Mouse (Mus musculus): Measurements from ENCODE around the gene Myo19.

- TF ChIP-seq CTCF (IDR thresholded peaks at IDR 0.05; ENCODE audit: borderline replicate concordance, insufficient read depth, low read depth, low read length) (no peak), POLR2A (IDR thresholded peaks at IDR 0.05; ENCODE audit: borderline replicate concordance, insufficient read depth, low read length) (peak; percentile 61; the same call in 1 of the 2 replicates)
These were observed 79.8 kb downstream of the Myo19 start for GRCm38 (mm10) chr11:84959701-84960181.

Data from cerebellum, adult 2 months (tissue).